Mouse (Mus musculus) urinary bladder, postnatal 10 days (tissue): ENCODE data around the gene Ttc23l.
"Not testable (repeated sequence)": the region's sequence is repeated elsewhere in the genome, so short reads cannot be mapped to it uniquely, and the experiment has no call there.

ENCODE experiments used
- DNase-seq: peaks from one replicate; pipeline ENCODE4 v3.0.0; 2022; ENCODE audit warnings: low spot score

The Ttc23l gene

GRCm38 (mm10) chr15:10558465-10558864 is at the start of gene Ttc23l:
TSS of gene Ttc23l (minus strand) at chr15:10558668.
- no peak for DNase-seq

- DNase-seq, result no peak
Measured at GRCm38 (mm10) chr15:10599413-10599812, 40.9 kb upstream of the Ttc23l start.

- no peak for DNase-seq
Measured at GRCm38 (mm10) chr15:10598259-10599225, 40.1 kb upstream of the Ttc23l start.

- no peak for DNase-seq
Measured at GRCm38 (mm10) chr15:10596871-10597270, 38.4 kb upstream of the Ttc23l start.

GRCm38 (mm10) chr15:10595408-10595807 is 36.9 kb upstream of the Ttc23l start:
- DNase-seq, result no peak

GRCm38 (mm10) chr15:10594910-10595309 is 36.4 kb upstream of the Ttc23l start:
- DNase-seq, result no peak

- no peak for DNase-seq
Measured at GRCm38 (mm10) chr15:10593094-10593493, 34.6 kb upstream of the Ttc23l start.

DNA sequence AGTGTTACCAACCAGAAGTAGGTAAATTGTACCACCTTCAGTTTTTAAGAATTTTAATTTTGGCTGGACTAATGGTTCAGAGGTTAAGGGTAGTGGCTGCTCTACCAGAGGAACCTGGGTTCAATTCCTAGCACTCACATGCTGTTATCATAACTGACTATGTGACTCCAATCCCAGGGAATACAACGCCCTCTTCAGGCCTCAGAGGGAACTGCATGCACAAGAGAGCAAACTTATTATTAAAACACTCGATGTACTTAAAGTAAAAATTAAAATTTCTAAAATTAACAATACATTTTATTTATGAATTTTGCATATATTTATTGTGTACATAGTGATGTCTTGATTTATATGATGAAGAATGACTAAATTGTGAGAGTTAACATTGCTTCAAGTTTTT is 28.1 kb upstream of the Ttc23l start:
- no peak for DNase-seq

DNA sequence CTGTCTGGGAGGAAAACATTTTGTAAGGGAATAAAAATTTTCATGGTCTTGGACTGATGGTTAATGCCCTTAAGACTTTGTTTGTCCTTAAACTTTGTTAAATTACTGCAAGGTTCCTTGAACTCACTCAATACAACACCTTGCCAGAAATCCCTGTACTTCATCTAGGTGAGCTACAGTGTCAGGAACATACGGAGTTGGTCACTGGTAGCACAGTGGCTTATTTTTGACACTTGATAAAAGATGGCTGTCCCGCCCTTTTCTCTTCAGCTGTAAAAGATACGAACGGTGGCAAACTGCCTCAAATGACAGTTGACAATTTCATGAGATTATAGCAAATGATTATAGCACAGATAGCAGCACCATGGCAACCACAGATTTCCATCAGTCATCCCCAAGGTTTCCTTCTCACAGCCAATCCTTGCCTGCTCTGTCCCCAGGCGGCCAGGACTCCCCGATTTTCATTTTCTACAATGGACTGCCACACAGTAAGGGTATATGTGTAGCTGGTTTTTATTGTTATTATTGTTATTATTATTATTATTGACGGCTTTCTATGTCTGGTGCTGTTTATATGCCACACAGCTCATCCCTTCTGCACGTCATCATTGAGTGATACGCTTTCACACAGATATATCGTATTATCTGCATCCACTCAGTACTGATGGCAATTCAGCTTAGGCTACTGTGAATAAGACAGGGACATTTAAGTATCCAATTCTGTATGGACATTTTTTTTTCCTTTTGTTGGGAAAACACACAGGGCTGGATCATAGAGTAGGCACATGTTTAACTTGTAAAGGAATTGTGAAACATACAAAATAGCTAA is 26.1 kb upstream of the Ttc23l start:
- DNase-seq, result no peak

DNA sequence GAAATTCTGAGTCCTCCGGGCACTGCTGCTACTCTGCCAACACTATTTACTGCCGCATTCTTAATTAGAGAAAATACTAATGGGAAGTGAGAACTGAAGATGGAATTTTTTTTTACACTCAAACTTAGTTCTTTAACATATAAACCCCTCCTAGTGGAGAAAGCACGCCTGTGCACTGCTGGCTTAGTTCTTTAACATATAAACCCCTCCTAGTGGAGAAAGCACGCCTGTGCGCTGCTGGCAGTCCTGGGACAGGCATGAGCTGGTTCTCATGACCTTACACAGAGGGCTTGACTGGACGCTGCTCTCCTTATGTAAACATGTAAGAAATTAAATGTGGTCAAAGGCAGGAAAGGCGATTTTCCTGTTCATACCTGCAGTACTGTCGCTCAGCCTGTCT is 24.9 kb upstream of the Ttc23l start:
- no peak for DNase-seq

- DNase-seq, result no peak
Measured at GRCm38 (mm10) chr15:10579159-10579558, 20.7 kb upstream of the Ttc23l start.

GRCm38 (mm10) chr15:10566486-10566885 is 8.0 kb upstream of the Ttc23l start:
- DNase-seq, result no peak

GRCm38 (mm10) chr15:10564201-10564600 is 5.7 kb upstream of the Ttc23l start:
- no peak for DNase-seq

DNA sequence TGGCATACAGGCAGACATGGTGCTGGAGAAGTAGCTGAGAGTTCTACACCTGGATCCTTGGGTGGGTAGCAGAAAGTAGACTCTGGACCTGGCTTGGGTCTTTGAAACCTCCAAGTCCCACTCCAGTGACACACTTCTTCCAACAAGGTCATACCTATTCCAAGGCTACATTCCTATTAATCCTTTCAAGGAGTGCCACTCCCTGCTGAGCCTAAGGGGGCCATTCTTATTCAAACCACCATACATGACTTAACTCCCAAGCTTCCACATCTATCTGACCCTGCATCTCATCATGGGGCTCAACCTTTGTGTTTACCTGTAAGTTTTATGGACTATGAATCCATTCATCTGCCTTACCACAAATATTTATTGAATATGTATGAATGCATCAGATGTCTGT is 3.8 kb upstream of the Ttc23l start:
- no peak for DNase-seq

DNA sequence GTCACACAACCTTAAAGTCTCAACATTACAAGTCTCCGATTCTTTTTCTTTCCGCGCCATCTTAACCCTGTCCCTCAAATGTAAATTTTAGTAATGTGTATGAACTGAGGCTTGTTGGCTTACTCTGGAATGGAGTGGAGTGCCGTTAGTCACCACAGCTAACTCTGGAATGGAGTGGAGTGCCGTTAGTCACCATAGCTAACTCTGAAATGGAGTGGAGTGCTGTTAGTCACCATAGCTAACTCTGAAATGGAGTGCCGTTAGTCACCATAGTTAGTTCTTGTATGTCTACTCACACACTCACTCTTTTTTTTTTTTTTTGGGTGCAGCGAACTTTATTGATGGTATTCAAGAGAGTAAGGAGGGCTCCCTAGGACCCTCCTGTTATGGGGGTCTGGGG is 1.5 kb upstream of the Ttc23l start:
- no peak for DNase-seq

DNA sequence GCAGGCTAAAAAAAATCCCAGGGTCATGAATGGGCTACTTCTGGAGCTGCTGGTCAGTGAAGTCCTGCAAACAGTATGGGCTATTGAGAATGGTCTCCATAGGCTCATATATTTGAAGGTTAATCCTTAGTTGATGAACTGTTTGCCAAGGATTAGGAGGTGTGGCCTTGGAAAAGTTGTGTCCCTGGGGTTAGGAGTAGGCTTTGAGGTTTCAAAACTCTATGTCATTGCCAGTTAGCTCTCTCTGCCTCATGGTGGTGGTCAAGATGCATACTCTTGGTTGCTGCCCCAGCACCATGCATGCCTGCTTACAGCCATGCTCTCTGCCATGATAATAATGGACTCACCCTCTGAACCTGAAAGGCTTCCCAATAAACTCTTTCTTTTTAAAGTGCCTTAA is 4.1 kb downstream of the Ttc23l start:
- no peak for DNase-seq

DNA sequence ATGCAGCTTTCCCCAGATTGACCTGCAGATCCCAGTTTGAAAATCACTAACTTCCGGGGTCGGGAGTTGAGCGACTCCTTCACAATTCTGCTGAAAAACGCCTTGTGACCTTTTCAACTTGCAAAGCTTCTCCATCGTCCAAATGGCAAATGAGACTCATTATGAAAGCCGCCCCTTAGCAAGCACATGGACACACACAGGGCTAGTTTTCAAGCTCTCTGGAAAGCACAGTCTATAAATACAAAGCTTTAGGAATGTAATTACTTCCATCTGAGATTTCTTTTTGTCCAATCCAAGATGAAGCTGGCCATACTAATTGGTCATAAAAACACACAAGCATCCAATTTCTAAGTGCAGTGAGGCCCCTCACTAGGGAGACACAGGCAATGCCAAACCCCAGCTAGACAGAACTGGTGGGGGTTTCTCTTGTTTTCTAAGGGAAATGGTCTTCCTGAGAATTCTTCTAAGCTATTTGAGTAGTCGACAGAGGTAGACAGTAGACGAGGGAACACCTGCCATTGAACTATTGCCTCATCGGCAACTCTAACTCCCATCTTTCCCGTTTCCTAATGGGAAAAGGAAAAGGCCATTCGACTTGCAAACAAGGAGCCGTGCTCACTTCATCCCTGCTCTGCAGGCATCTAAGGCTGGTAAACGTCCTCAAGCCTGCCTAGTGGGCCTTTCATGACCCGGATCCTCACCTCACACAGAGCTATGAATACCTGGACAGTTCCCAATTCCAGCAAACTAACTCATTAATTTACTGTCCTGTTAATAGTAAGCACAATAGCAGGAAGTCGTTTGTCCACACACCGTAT is 18.0 kb downstream of the Ttc23l start:
- DNase-seq, result no peak

- DNase-seq, result no peak
Measured at GRCm38 (mm10) chr15:10535969-10536368, 22.5 kb downstream of the Ttc23l start.

DNA sequence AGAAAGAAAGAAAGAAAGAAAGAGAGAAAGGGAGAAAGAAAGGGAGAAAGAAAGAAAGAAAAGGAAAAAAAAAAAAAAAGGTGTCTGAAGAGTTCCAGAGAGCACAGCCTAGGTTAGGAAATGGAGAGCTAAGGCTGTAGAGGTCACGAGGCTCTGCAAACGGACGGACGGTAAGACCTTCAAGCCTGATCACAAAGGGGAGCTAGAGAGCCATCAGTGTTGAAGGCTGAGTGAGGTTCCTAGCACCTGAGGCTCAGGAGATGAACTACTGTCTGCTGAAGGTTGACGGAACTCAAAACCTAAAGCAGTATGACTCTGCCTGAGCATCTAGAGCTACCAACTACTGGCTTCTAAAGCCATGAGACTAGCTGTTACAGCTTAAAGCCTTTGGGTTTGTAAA is 23.9 kb downstream of the Ttc23l start:
- no peak for DNase-seq

GRCm38 (mm10) chr15:10533361-10533760 is 25.1 kb downstream of the Ttc23l start:
- not testable (repeated sequence) for DNase-seq

- no peak for DNase-seq
Measured at GRCm38 (mm10) chr15:10531352-10531751, 27.1 kb downstream of the Ttc23l start.

- DNase-seq, result no peak
Measured at GRCm38 (mm10) chr15:10525896-10526295, 32.6 kb downstream of the Ttc23l start.
